Mouse (Mus musculus) ovary, adult 18-20 months (tissue): ENCODE data around the gene Lasp1.

Experiments
- DNase-seq: peaks from one replicate; pipeline ENCODE4 v3.0.0; 2022; ENCODE audit warnings: low spot score, mixed read lengths

Lasp1 gene

GRCm38 (mm10) chr11:97874396-97874795 lies 75.6 kb downstream of the Lasp1 start:
- no peak for DNase-seq

- no peak for DNase-seq
These were observed 78.5 kb downstream of the Lasp1 start for GRCm38 (mm10) chr11:97877341-97877740.

- DNase-seq: no peak
These were observed 81.6 kb downstream of the Lasp1 start for GRCm38 (mm10) chr11:97880362-97880761.

GRCm38 (mm10) chr11:97883542-97883917 lies 84.7 kb downstream of the Lasp1 start:
- DNase-seq: peak; percentile 50

- peak; percentile 97 for DNase-seq
These were observed 85.3 kb downstream of the Lasp1 start, which contains the start of gene Fbxo47 for GRCm38 (mm10) chr11:97883918-97884600. Gene Fbxo47, minus strand, starts transcription at chr11:97884154.

GRCm38 (mm10) chr11:97884601-97885185 lies 85.9 kb downstream of the Lasp1 start:
- no peak for DNase-seq

GRCm38 (mm10) chr11:97885296-97885915 lies 86.6 kb downstream of the Lasp1 start:
- DNase-seq: no peak
